Mouse (Mus musculus): Measurements from ENCODE around the gene Mpzl2. TPM values are rescaled to one million over a fixed set of nuclear protein-coding genes. Genes with fewer than 3 reads are reported as not detected.

Mpzl2 gene
- polyA plus RNA-seq, 1 experiment from 2014 or later = 12.7 TPM

GRCm38 (mm10) chr9:45085741-45086690 lies 46.4 kb downstream of the Mpzl2 start:
- Histone ChIP-seq H3K27ac (no peak overlapping the region), H3K27me3 (no peaks in the 10 kb centered on the region), H3K4me1 (replicated peaks) (no peaks in the 10 kb centered on the region), H3K9me3 (no peaks in the 10 kb centered on the region), H3K9ac (replicated peaks) (no peak overlapping the region), H3K4me3 (replicated peaks) (no peak overlapping the region), H3K36me3 (no peaks in the 10 kb centered on the region), H3K4me2 (no peak overlapping the region)
- ATAC-seq (ENCODE audit: insufficient number of reproducible peaks, insufficient read depth, low FRiP score, low TSS enrichment, low read depth) = no peak
- 82% methylated on average over 12 of the region's 12 CpGs for WGBS

DNA sequence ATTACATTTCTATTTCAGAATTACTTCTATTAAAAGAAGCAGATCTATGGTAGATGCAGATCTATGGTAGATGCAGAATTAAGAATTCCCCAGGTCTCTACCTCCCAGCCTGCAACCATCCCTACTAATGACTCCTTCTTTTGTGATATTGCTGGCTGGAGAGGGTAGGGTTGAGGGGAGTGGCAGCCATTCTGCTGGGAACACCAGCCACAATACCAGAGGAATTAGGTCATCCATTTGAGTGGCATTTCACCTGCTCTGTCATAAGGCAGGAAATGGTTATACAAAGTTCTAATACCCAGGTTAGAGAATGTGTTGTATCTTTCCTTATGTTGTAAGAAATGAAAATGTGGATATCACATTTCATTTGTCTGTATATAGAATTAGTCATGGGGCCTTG lies 48.4 kb downstream of the Mpzl2 start:
- Histone ChIP-seq H3K9ac (replicated peaks) (no peak overlapping the region), H3K4me1 (replicated peaks) (no peaks in the 10 kb centered on the region), H3K4me2 (no peak overlapping the region), H3K27ac (no peak overlapping the region), H3K27me3 (no peaks in the 10 kb centered on the region), H3K9me3 (no peaks in the 10 kb centered on the region), H3K4me3 (replicated peaks) (no peak overlapping the region), H3K36me3 (no peaks in the 10 kb centered on the region)
- no peak for ATAC-seq (ENCODE audit: insufficient number of reproducible peaks, insufficient read depth, low FRiP score, low TSS enrichment, low read depth)

- Histone ChIP-seq H3K27ac (no peak overlapping the region), H3K9me3 (no peaks in the 10 kb centered on the region), H3K4me3 (replicated peaks) (no peak overlapping the region), H3K9ac (replicated peaks) (no peak overlapping the region), H3K4me2 (no peak overlapping the region), H3K27me3 (no peaks in the 10 kb centered on the region), H3K4me1 (replicated peaks) (peaks cover 6% of the 10 kb centered on the region), H3K36me3 (no peaks in the 10 kb centered on the region)
- ATAC-seq (ENCODE audit: insufficient number of reproducible peaks, insufficient read depth, low FRiP score, low TSS enrichment, low read depth) = no peak
- 74% methylated on average over 3 of the region's 3 CpGs for WGBS
Measured at GRCm38 (mm10) chr9:45090811-45091210, 51.2 kb downstream of the Mpzl2 start.

- H3K4me2 ChIP-seq = no peak overlapping the region
- no peaks in the 10 kb centered on the region; the same call in 1 of the 2 replicates for H3K27me3 ChIP-seq
- H3K36me3 ChIP-seq = no peaks in the 10 kb centered on the region
- H3K9me3 ChIP-seq = no peaks in the 10 kb centered on the region
- no peak overlapping the region for H3K4me3 ChIP-seq (replicated peaks)
- no peak overlapping the region for H3K9ac ChIP-seq (replicated peaks)
- no peak overlapping the region for H3K27ac ChIP-seq
- ATAC-seq (ENCODE audit: insufficient number of reproducible peaks, insufficient read depth, low FRiP score, low TSS enrichment, low read depth) = no peak
- peaks cover 10% of the 10 kb centered on the region for H3K4me1 ChIP-seq (replicated peaks)
- WGBS = 70% methylated on average over 4 of the region's 4 CpGs
Measured at GRCm38 (mm10) chr9:45092641-45093040, 53.0 kb downstream of the Mpzl2 start.

DNA sequence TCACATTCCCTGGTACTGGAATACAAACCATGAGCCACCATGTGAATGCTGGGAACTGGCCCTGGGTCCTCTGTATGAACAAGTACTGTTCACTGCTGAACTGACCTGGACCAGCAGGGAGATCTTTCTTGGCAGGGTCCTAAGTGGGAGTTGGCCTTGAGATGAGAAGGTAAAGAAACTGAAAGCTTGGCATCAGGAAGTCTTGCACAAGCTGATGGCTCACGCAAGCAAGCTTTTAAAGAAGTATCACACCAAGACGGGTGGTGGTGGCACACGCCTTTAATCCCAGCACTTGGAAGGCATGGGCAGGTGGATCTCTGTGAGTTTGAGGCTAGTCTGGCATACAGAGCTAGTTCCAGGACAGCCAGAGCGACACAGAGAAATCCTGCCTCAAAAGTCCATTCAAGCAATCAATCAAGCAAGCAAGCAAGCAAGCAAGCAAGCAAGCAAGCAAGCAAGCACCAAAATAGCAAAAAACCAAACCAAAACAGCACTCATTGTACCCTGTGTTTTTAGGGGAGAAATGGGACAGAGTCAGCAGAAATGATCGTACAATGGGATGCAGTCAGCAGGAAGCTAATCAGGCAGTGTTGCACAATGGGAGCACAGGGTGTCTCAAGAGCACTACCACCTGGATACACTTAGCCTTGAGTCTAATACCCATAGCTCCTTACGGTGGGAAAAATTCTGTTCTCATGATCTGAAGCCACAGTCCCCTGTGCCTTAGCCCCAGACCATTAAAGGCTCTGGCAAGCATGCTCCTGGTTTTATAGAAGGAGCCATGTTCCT lies 55.7 kb downstream of the Mpzl2 start:
- ATAC-seq (ENCODE audit: insufficient number of reproducible peaks, insufficient read depth, low FRiP score, low TSS enrichment, low read depth) = no peak
- Histone ChIP-seq H3K36me3 (no peaks in the 10 kb centered on the region), H3K9ac (replicated peaks) (no peak overlapping the region), H3K4me2 (no peak overlapping the region), H3K9me3 (no peaks in the 10 kb centered on the region), H3K4me1 (replicated peaks) (peaks cover 10% of the 10 kb centered on the region), H3K27ac (no peak overlapping the region), H3K27me3 (no peaks in the 10 kb centered on the region; the same call in 1 of the 2 replicates), H3K4me3 (replicated peaks) (no peak overlapping the region)
- 65% methylated on average over 6 of the region's 6 CpGs for WGBS

- ATAC-seq (ENCODE audit: insufficient number of reproducible peaks, insufficient read depth, low FRiP score, low TSS enrichment, low read depth) = no peak
- Histone ChIP-seq H3K9me3 (no peaks in the 10 kb centered on the region), H3K9ac (replicated peaks) (no peak overlapping the region), H3K36me3 (no peaks in the 10 kb centered on the region), H3K27ac (no peak overlapping the region), H3K4me2 (no peak overlapping the region), H3K4me3 (replicated peaks) (no peak overlapping the region), H3K4me1 (replicated peaks) (peaks cover 14% of the 10 kb centered on the region), H3K27me3 (no peaks in the 10 kb centered on the region; the same call in 1 of the 2 replicates)
- 83% methylated on average over 5 of the region's 5 CpGs for WGBS
Measured at GRCm38 (mm10) chr9:45097877-45098276, 58.3 kb downstream of the Mpzl2 start.

GRCm38 (mm10) chr9:45098426-45098825 lies 58.8 kb downstream of the Mpzl2 start:
- WGBS = 34% methylated on average over 3 of the region's 3 CpGs
- Histone ChIP-seq H3K9ac (replicated peaks) (no peak overlapping the region), H3K27ac (no peak overlapping the region), H3K36me3 (no peaks in the 10 kb centered on the region), H3K9me3 (no peaks in the 10 kb centered on the region), H3K4me3 (replicated peaks) (no peak overlapping the region), H3K27me3 (no peaks in the 10 kb centered on the region; the same call in 1 of the 2 replicates), H3K4me1 (replicated peaks) (peaks cover 19% of the 10 kb centered on the region), H3K4me2 (no peak overlapping the region)
- no peak for ATAC-seq (ENCODE audit: insufficient number of reproducible peaks, insufficient read depth, low FRiP score, low TSS enrichment, low read depth)

GRCm38 (mm10) chr9:45102528-45102927 lies 62.9 kb downstream of the Mpzl2 start:
- WGBS = 22% methylated on average over 1 of the region's 1 CpGs
- Histone ChIP-seq H3K4me3 (replicated peaks) (no peak overlapping the region), H3K9me3 (no peaks in the 10 kb centered on the region), H3K4me2 (no peak overlapping the region), H3K36me3 (no peaks in the 10 kb centered on the region), H3K4me1 (replicated peaks) (peaks cover 9% of the 10 kb centered on the region), H3K9ac (replicated peaks) (no peak overlapping the region), H3K27ac (0 out of 2 replicates have a peak overlapping the region, but pooled peaks have one; percentile 7), H3K27me3 (no peaks in the 10 kb centered on the region)
- ATAC-seq (ENCODE audit: insufficient number of reproducible peaks, insufficient read depth, low FRiP score, low TSS enrichment, low read depth) = no peak

GRCm38 (mm10) chr9:45103211-45103979 lies 63.8 kb downstream of the Mpzl2 start:
- 16% methylated on average over 11 of the region's 11 CpGs for WGBS
- no peaks in the 10 kb centered on the region for H3K36me3 ChIP-seq
- no peak overlapping the region for H3K27ac ChIP-seq
- no peaks in the 10 kb centered on the region for H3K9me3 ChIP-seq
- peaks cover 9% of the 10 kb centered on the region for H3K4me1 ChIP-seq (replicated peaks)
- H3K9ac ChIP-seq (replicated peaks) = no peak overlapping the region
- no peak for ATAC-seq (ENCODE audit: insufficient number of reproducible peaks, insufficient read depth, low FRiP score, low TSS enrichment, low read depth)
- no peaks in the 10 kb centered on the region for H3K27me3 ChIP-seq
- no peak overlapping the region for H3K4me3 ChIP-seq (replicated peaks)
- no peak overlapping the region for H3K4me2 ChIP-seq
